Mouse (Mus musculus): ENCODE measurements around the gene Carm1. TPM values are rescaled to one million over a fixed set of nuclear protein-coding genes. Genes with fewer than 3 reads are reported as not detected.
"Not testable (repeated sequence)": the region's sequence is repeated elsewhere in the genome, so short reads cannot be mapped to it uniquely, and the experiment has no call there.

Gene Carm1
- total RNA-seq, 2 experiments from 2014 or later: 75.6 to 81.5 TPM

DNA sequence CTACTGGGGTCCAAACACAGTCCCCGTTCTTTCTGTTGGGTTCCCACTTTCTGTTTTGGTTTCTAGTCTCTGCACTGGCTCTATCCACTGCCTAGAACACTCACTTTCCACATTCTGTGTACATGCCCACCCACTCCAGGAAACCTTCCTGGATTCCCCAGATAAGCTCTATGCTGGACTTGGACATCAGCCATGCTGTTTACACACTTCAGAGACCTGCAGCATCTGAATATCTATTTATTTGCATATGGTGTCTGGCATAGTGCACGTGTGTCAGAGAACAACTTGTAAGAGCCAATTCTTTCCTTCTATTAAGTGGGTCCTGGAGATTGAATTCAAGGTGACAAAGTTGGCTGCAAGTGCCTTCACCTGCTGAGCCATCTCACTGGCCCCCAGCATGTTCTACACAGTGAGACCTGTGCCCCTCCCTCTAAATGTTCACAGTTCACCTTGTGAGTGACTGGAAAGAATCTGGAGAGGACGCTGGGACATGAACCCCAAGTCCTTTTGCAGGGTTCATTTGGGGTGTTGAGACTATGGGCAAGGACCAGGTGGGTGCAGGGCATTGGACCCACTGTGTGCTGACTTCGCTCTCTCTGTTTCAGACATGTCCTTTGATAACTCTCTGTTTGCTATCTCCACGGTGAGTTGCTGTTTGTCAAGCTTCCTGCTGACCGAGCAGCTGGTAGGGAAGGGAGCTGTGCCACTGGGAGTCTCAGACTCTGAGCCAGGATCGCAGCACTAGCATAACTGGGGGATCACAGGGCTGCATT lies 6.5 kb upstream of the Carm1 start:
- DNase-seq: no peak

DNA sequence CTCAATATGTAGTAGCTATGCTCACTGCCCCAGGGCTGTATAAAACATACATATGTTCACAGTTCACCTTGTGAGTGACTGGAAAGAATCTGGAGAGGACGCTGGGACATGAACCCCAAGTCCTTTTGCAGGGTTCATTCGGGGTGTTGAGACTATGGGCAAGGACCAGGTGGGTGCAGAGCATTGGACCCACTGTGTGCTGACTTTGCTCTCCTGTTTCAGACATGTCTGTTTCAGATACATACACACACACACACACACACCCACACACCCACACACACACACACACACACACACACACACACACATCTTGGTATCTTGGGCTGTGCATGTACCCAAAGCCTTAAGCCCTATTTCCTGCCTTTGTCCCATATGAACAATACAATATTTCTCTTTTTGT lies 4.7 kb upstream of the Carm1 start:
- DNase-seq: not testable (repeated sequence)

DNA sequence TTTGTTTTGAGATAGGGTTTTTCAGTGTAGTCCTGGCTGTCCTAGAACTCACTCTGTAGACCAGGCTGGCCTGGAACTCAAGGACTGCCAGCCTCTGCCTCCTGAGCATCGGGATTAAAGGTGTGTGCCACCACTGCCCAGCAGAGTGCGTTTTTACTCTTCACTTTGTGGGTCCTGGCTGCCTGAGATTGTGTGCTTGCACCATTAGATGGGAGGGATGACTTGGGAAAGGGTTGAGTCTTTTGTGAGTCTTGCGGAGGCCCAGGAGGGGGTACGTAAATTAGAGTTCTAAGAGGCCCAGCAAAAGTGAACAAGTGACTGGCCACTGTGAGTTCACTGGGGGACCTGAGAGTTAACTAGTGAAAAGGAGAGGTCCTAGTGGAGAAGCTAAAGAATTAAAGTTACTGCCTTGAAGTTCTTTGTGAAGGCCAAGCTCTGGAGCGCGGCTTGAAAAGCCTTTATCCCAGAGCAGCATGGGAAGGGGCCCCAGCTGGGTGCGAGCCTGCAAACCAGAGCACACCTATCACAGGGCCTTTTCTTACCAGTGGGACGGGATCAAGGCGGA lies 1.3 kb upstream of the Carm1 start:
- no peak for DNase-seq

DNA sequence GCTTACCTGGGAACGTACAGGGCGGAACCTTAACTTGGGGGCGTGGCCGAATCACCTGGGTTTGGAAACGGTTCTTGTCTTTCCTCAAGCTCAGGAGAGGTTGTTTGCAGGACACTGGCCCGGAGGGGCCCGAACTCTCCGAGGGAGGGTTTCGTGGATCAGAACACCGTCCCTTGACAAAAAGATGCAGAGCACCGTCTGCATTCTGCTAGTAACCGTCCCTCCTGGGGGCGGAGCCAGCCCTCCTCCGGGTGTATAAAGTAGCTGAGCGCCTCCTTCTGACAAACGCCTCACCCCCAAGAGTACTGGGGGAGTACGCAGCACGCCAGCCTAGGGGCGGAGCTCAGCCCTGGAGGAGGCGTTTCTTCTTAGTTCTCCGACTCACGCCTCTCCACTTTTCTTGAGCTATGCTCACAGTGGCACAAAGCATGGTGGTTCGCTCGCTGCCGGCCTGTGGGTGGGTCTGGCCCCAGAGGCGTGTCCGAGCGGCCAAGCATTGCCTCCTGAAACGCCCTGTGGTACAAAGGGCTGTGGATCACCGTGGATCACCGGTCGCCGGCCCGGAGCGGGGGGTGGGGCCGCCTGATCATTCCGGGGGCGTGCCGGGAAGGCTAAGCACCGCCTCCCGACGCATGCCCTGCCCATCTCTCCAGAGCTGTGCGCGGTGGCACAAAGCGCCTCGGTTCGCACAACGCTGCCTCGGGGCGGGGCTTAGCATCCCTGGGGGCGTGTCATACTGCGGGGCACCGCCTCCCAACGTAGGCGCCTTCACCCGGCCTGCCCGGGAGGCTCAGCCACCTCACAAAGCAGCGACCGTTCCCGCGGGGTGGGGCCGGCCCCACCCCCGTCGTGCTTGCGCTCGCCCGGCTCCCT lies 542 bp upstream of the Carm1 start:
- DNase-seq: peak; percentile 99 to 100

DNA sequence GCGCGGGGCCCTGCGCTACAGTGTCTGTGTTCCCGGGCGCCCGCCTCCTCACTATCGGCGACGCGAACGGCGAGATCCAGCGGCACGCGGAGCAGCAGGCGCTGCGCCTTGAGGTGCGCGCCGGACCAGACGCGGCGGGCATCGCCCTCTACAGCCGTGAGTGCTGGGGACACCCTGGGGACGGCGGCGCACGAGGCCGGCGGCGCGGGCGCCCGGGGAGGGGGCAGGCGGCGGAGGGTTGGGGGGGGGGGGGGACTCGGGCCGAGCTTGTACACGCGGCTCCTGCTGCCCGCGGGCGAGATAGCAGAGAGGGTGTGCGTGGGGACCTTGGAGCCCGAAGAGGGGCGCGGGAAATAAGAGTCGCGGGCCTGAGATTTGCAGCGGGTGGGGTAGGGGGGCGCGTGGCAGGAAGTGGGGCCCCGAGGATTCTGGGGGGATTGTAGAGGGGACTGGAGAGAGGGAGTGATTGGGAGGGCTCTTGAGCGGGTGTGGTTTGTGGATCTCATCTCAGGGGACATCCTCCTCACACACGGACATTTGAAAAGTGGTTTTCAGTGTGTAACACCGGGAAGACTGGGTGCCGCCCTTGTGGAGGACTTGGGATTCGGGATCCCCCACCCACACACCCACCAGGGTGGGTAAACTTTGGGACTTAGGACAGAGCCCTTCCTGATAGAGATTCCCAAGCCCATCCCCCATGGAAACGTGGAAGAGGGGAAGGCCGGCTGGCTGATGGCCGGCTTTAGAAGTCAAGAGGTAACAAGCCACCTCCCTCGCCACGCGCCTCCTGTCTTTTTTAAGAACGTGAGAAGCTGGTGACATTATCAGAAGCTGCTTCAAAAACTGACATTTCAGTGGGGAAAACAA lies 614 bp downstream of the Carm1 start:
- DNase-seq: peak in 1 of 2 experiments; percentile 54

DNA sequence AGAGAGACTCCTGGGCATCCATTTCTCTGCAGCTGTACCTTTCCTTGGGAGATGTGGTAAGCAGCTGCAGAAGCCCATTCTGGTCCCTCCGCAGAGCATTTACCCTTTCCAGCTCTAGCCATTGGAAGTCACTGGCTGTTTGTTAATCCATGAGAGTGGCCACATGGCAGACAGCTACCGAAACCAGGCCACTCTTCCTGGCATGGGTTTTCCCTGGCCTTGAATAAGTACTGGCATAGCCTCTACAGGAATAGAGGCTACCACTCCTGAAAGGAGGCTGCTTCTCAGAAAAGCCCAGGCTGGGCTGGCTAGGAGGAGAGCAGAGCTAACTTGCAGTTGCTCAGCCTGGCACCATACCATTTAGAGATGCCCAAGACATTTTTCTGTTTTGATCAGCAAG lies 4.4 kb downstream of the Carm1 start:
- DNase-seq: no peak

DNA sequence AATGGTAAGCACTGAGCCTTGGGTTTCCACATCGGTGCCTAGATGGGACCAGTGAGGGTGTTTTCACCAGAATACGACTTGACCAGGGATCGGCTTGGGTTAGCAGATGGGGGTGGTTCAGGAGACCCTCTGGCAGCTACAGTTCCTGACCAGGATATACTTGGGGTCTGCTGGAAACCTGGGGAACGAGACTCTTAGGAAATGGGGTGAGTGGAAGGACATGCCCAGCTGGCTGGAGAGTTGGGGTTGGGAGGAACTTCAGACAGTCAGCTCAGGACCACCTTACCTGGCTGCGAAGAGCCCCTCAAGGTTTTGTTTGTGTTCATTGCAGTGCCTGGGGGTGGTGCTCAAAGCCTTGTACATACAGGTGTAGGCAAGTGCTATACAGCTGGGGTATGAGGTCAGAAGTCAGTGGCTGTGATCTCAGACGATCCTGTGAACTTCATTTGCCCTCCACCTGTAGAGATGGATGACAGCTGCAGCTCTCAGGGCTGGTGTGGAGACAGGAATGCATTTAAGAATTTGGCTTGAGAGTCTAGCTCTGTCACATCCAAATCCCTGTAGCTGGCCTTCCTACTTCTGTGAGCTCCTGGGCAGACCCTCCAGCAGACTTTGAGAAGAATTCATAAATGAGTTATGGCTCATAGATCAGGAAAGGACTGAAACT lies 7.0 kb downstream of the Carm1 start:
- DNase-seq: no peak

DNA sequence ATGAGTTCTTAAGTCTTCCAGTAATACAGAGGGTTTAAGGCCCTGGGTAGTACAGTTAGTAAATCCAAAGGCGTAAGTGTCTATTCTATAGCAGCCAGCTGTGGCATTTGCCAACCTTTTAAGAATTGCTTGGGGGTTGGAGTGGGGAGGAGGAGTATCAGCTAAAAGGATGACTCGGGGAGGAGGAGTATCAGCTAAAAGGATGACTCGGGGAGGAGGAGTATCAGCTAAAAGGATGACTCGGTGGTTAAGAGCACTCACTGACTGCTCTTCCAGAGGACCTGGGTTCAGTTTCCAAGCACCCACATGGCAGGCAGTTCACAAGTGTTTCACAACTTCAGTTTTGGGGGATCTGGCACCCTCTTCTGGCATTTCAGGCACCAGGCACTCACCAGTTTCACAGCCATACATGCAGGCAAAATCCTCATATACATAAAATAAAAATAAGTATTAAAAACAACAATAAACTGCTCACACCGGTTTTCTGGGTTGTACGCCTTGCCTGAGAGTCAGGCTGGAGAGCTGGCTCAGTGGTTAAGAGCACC lies 8.6 kb downstream of the Carm1 start:
- DNase-seq: no peak

DNA sequence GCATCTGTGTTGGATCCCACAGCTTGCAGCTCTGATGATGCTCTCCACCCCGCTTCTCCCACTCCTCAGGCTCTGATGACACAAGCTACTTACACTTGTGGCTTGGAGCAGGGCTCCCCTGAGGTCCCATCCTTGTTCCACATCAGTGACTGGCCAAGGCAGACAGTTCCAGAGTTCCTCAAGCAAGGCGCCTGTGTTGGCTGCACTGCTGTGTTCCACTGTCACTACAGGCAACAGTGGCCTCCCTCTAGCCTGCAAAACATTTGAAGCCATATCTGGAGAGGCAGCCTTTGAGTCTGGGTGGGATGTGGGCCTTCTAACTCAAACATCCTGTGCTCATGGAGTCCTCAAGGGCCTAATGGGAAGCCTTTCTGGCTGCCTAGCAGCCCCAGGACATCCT lies 10.3 kb downstream of the Carm1 start:
- no peak for DNase-seq

DNA sequence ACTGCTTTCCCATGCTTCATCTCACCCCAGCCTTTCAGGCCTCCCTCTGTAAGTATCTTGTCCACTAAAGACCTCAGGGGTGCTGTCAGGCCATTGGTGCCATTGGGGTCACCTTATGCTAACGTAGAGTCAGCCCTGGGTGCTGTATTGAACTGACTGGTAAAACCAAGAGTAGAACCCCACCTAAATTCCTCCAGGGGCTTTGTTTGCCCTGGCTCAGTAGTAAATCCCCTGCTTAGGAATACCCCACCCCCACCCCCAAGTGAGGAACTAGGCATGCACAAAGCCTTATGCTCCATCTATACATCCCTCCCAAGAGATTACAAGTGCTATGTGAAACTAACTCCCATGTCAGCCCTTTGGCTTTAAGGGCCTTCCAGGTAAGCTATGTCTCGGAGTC lies 10.9 kb downstream of the Carm1 start:
- no peak for DNase-seq

DNA sequence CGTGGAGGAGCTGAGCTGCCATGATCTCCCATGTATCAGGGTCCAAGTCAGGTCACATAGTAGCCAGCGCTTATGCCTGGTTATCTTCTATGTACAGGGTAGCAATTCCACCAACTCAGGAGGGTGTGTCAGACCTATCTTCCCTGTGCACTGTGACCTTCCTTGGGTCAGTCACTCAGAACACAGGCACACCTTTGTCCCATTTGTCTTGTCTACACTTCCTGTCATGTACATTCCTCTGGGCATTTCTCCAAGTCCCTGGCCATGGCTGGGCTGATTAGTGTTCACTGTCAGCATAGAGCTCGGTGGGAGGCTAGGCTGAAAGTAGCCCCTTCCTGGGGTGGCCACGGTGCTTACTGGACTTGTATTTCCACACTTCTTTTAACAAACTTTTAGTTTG lies 11.7 kb downstream of the Carm1 start:
- no peak for DNase-seq

DNA sequence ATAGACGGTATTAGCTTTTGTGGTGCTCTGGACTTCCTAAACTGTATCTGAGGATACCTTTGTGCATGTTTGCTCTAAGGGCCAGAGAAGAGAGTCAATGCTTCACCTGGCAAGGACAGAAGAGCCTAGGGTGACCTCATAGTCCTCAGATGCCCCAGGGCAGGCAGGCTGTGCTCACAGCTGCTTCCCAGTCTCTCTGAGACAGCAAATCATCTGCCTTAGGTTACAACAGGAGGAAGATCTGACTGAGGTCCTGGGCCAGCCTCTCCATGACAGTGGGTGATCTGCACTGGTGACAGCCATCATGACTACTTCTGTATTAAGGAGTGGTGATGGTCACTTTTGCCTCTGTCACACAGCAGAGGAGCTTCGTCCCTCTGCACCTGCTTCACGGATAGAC lies 12.5 kb downstream of the Carm1 start:
- DNase-seq: no peak

DNA sequence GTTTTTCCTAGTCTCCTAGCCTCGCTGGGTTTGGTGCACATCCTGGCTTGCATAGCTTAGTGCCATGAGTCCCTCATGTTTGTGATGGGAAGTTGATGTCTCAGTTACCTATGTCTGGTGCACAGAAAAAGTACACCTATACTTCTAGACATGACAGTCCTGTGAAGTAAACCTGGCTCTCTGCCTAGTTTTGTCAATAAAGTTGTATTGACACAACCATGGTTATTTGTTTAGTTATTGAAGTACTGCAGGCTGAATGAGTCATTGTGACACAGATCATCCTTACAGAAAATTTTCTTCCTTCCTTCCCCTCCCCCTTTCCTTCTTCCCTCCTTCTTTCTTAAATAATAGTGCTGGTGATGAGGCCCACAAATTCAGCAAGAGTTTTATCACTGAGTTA lies 17.7 kb downstream of the Carm1 start:
- no peak for DNase-seq

DNA sequence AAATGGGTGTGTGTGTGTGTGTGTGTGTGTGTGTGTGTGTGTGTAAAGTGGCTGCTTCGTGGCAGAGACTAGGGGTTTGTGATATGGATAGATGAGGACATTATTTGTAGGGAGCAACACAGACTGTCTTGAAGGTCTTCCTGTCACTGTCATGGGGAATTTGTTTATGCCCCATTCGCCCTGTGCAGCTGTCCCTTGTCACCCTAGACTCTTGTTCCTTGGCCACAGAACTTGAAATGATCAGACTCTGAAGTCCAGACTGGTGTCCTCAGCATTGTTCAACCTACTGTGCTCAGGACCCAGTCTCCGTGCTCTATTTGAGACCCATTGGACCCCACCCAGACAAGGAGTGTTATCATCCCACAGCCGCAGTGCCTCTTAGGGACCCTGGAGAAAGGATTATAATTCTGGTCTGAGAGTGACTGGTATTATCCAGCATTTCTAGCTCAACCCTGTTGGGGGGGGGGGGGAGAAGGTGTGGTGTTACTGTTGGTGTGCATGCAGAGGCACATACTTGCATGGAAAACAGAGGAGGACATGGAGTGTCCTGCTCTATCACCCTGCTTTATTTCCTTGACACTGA lies 18.4 kb downstream of the Carm1 start:
- DNase-seq: no peak

DNA sequence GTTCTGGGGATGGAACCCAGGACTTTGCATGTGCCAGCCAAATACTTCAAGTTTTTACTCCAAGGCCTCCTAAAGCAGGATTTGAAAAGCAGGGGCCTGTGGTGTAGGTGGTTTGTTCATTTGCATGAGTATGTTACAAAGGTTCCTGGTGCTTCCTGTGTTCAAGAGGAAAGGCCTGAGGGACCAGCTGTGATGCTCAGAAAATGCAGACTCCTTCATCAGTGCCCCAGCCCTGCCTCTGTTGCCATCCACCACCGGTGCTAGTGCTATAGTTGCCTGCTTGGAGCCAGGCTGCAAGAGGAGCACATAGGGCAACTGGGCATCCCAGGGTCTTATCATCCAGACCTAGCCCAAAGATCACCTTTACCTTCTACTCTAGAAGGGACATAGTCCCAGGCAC lies 19.8 kb downstream of the Carm1 start:
- DNase-seq: no peak

DNA sequence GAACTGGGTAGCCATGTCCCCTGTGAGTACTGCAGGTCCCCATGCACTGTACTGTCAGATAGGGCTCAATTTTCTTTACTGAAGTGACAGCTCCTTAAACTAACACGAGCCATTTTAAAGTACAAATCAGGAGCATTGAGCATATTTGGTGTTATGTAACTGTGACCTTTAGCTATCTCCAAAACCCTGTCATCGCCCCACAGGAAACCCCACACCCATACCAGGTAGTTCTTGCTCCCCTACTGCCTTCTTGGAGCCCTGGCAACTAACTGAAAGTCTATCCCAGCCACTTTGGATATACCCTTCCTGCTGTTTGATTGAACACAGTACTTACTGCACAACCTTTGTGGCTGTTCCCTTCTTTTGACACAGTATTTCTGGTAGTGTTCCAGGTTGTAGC lies 20.4 kb downstream of the Carm1 start:
- no peak for DNase-seq

DNA sequence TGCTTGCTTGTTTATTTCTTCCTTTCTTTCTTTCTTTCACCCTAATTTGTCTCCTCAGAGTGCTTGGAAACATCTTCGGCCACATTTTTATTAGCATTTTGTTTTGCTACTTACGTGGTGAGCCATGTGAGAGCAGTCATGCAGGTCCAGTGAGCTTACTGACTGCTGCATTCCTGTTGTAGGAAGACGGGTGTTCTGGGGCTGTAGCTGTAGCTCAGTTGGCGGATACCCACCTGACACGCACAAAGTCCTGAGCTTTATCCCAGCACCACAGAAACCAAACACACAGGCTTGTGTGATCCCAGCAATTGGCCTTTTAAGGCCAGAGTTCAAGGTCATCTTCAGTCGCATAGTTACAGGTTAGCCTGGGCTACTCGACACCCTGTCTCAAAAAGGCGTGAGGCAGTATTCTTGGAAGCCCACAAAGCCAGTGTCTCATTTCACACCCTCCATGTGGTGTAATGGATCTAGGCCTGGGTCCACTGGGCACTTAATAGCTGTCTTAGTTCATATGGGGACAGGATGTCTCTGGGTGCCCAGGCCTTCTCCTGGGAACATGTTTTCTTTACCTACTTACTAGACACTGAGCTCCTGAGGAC lies 22.1 kb downstream of the Carm1 start:
- DNase-seq: no peak

DNA sequence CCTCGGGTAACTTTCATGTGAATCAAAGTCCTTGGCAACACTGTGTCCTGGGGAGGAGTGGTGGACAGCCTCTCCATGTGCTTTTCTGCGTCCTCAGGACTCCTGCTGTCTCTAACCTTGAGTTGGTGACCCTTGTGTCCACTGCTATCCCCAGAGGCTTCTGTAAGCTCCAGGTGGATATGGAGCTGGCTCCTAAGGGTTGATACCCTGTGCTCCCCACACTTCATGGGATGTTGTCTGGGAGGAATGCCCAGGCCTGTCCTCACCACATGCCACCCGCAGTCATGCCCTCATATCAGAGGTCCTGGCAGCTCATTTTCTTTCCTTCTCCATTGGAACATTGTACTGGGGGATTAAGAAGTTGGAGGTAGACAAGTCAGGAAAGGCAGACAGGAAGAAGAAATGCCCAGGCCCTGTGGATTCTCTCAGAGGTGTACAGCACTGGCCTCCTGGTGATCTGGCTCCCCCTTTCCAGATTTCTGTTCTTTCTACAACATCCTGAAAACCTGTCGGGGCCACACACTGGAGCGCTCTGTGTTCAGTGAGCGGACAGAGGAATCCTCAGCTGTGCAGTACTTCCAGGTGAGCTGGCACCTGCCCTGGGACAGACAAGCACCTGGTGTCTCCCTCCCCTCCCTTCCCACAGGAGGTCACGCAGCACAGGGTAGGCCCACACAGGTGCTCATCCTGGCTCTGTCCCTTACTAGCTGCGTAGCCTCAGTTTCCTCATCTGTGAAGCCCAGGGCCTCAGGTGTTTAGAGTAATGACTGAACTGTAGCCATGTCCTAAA lies 27.5 kb downstream of the Carm1 start:
- no peak for DNase-seq

DNA sequence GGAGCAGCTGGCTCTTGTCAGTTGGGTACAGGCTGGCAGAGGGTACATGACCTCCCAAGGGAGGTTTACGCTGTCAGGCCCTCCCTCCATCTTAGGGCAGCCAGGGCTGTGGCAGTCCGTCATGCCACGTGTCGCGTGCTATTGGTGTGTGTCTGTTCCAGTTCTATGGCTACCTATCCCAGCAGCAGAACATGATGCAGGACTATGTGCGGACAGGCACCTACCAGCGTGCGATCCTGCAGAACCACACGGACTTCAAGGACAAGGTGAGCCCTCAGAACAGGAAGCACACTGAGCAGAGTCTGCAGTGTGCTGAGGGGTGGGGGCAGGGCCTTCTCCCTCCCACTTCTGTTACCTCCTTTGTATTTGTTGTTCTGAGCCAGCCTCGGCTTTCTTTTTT lies 28.6 kb downstream of the Carm1 start:
- DNase-seq: no peak

DNA sequence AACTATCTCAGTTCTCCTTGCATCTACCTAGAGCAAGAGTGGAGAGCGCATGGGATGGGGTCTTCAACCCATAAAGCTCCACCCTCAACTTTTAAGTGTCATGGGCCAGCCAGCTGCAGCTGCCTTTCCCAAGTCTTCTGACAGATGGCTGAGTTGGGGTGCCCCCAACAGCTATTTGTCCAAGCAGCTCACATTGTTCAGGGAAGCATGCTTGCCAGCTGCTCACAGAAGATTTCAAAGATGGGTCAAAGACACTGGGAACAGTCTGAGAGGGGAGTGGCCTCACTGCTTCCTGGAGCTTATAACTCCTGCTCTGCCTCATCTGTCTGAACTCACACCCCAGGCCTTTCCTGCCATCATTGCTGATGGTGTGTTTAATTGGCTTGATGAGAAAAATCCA lies 29.6 kb downstream of the Carm1 start:
- no peak for DNase-seq

Data from layer of hippocampus, postnatal 36 days (tissue).